Mouse (Mus musculus): Measurements from ENCODE around the gene Dnase1l3.

GRCm38 (mm10) chr14:8016276-8016675, 21.9 kb upstream of the Dnase1l3 start:
- TF ChIP-seq FLI1 (IDR thresholded peaks at IDR 0.05; ENCODE audit: low read length): no peak
- TF ChIP-seq GATA1 (IDR thresholded peaks at IDR 0.05; ENCODE audit: borderline replicate concordance, low read length): no peak

Data from megakaryocyte, embryonic 14.5 days (primary cell).